Mouse (Mus musculus) hindbrain, postnatal 0 days (tissue): ENCODE measurements at regions not wholly inside any gene's neighbourhood (a gene's known extent, or its start where the extent isn't known, plus 50 kb on each side); places are given as distances from the start of the nearest gene placed in this dataset.

Source experiments
- ATAC-seq: fragments of 200-750 bp; cut with Nextera tagmentation; 2 replicates; pipeline ENCODE4 v1.8.0; 2017; ENCODE audit warnings: mild to moderate bottlenecking, moderate TSS enrichment, moderate library complexity
- DNase-seq: peaks from one replicate; pipeline ENCODE4 v3.0.0-alpha.2; 2015; ENCODE audit warnings: low spot score
- H3K27ac ChIP-seq: fragments of 300-500 bp; sonication (generic); 2 replicates; pipeline ENCODE4 v1.5.1; 2014; ENCODE audit warnings: mild to moderate bottlenecking
- H3K27me3 ChIP-seq: fragments of 300-500 bp; sonication (generic); 2 replicates; pipeline ENCODE4 v1.6.1; 2014; ENCODE audit warnings: low read length, mixed read lengths; ENCODE audit not compliant: insufficient read depth
- H3K36me3 ChIP-seq: fragments of 300-500 bp; sonication (generic); 2 replicates; pipeline ENCODE4 v1.6.1; 2014; ENCODE audit warnings: low read length, mixed read lengths; ENCODE audit not compliant: insufficient read depth
- H3K4me1 ChIP-seq: fragments of 300-500 bp; sonication (generic); 2 replicates; pipeline ENCODE4 v1.6.1; 2014; ENCODE audit warnings: antibody characterized with exemption, low read length, mixed read lengths; ENCODE audit not compliant: insufficient read depth
- H3K4me2 ChIP-seq: fragments of 300-500 bp; sonication (generic); 2 replicates; pipeline ENCODE4 v1.6.1; 2014; ENCODE audit warnings: low read depth, mild to moderate bottlenecking, low read length, moderate library complexity, mixed read lengths
- H3K4me3 ChIP-seq: fragments of 300-500 bp; sonication (generic); 2 replicates; pipeline ENCODE4 v1.5.1; 2014; ENCODE audit warnings: low read length
- H3K9ac ChIP-seq: fragments of 300-500 bp; sonication (generic); replicated peaks from 2 replicates; pipeline ENCODE4 v1.6.1; 2014; ENCODE audit warnings: mild to moderate bottlenecking, low read length, moderate library complexity, mixed read lengths
- H3K9me3 ChIP-seq: fragments of 300-500 bp; sonication (generic); 2 replicates; pipeline ENCODE4 v1.6.1; 2016; ENCODE audit warnings: low read length, mixed read lengths
- CTCF ChIP-seq: IDR thresholded peaks from 2 replicates; pipeline ENCODE4 v1.5.1; 2016; ENCODE audit warnings: antibody characterized with exemption, control low read depth, low read depth
- WGBS: fragments of 180-500 bp; shearing (Covaris S2); extraction: QIAGEN DNeasy Blood & Tissue Kit; methylation state at CpG from one replicate; pipeline ENCODE4 v1.1.7; 2014; 5-methylcytosine and 5-hydroxymethylcytosine counted together

DNA sequence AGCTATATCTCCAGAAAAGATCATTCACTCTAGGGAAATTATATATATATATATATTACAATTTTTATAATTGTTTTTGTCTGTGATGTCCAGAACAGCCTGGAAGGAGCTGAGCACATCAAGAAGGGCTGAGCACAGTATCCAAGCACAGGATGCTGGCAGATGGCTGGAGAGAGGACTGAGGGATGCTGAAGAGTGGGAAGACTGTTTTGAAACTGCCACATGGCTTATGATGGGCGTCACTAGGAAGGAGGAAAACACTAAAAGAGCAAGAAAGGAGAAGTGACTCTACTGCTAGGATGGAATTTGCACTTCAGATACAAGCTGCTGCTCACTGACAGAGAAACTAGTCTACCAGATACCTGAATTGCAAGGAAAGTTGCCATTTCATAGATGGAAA is 50.4 kb upstream of the Atg10 start:
- Histone ChIP-seq H3K4me3 (no peak overlapping the region), H3K4me1 (no peaks in the 10 kb centered on the region), H3K27me3 (no peaks in the 10 kb centered on the region), H3K27ac (peak overlapping the region; percentile 29; the same call in 1 of the 2 replicates), H3K9ac (no peak overlapping the region), H3K9me3 (0 out of 2 replicates have a peak, but pooled peaks cover 2% of the 10 kb centered on the region), H3K4me2 (no peak overlapping the region), H3K36me3 (no peaks in the 10 kb centered on the region)
- WGBS = 68% methylated on average over 1 of the region's 1 CpGs
- no peak for ATAC-seq
- TF ChIP-seq CTCF = no peak
- DNase-seq = no peak

DNA sequence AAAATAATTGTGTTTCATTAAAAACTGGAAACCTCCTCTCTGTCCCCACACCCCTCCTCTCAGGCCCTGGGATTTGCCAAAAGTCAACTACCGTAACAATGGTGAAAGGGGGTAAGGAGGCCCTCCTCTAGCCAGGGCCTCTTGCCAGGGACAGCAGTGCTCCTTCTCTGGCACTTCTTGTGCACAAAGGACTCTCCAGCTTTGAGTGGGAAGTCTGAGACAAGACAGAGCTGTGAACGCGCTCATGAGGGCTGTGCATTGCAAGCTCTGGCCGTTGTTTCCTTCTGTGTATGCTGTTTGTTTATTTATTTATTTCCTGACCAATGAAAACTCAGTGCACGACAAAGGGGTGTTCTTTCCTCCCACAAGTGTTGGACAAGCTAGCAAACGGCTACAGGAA is 50.8 kb upstream of the Atg10 start:
- Histone ChIP-seq H3K36me3 (no peaks in the 10 kb centered on the region), H3K27ac (peak overlapping the region; percentile 36; the same call in 1 of the 2 replicates), H3K4me1 (no peaks in the 10 kb centered on the region), H3K27me3 (no peaks in the 10 kb centered on the region), H3K9me3 (0 out of 2 replicates have a peak, but pooled peaks cover 2% of the 10 kb centered on the region), H3K4me3 (no peak overlapping the region), H3K9ac (no peak overlapping the region), H3K4me2 (no peak overlapping the region)
- DNase-seq (peak; percentile 68), ATAC-seq (peak; percentile 87)
- 39% methylated on average over 6 of the region's 6 CpGs for WGBS
- TF ChIP-seq CTCF = no peak

DNA sequence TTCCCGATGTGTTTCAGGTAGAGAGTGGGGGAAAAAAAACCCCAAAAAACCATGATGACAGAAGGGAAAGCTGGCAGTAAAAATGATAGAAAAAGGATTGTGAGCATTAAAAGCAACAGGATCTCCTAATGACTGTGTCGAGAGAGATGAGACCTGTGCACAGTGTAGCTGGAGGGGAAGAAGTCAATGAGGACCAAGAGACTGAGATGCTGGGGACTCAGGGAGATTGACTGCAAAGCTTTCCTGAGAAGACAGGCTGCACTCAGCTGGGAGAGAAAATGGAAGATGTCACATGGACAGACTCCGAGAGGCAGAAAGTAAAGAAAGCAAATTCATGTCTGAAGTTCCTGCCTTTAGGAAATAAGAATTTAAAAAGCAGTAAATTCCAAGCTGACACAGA is 55.7 kb upstream of the Atg10 start:
- WGBS = 72% methylated on average over 3 of the region's 3 CpGs
- no peaks in the 10 kb centered on the region for H3K27me3 ChIP-seq
- TF ChIP-seq CTCF = no peak
- H3K4me3 ChIP-seq = no peak overlapping the region
- no peaks in the 10 kb centered on the region for H3K9me3 ChIP-seq
- H3K4me2 ChIP-seq = no peak overlapping the region
- ATAC-seq = no peak
- no peak overlapping the region for H3K9ac ChIP-seq
- DNase-seq = peak; percentile 7
- H3K36me3 ChIP-seq = no peaks in the 10 kb centered on the region
- no peak overlapping the region for H3K27ac ChIP-seq
- H3K4me1 ChIP-seq = no peaks in the 10 kb centered on the region

DNA sequence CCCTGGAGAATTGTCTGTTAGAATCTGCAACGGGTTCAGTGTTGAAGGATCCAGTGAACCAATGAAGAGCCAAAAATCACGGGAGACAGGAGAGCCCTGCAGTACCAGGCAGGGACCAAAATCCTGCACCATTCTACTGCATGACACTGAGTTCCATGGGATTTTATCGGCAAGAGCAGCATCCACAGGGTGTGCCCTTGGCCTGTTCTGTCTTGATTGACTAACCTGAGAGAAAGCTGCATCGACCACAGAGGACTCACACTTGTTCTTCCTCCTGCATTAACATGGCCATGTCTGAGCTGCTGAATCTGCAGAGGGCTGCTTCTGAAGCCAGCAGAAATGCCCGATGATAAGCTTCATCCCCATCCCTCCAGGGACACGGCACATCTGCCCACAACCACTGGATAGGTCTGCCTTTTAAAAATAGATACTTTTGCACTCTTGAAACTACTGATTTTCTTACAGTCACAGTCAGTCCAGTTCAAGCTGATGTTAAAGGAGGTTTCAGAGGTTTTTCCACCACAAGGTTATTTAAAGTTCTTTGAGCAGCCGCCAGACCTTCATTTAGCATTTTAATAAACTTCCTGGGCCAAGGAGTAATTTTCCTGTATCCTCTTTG is 71.9 kb upstream of the Atg10 start:
- WGBS = 73% methylated on average over 7 of the region's 7 CpGs
- no peak overlapping the region for H3K9ac ChIP-seq

DNA sequence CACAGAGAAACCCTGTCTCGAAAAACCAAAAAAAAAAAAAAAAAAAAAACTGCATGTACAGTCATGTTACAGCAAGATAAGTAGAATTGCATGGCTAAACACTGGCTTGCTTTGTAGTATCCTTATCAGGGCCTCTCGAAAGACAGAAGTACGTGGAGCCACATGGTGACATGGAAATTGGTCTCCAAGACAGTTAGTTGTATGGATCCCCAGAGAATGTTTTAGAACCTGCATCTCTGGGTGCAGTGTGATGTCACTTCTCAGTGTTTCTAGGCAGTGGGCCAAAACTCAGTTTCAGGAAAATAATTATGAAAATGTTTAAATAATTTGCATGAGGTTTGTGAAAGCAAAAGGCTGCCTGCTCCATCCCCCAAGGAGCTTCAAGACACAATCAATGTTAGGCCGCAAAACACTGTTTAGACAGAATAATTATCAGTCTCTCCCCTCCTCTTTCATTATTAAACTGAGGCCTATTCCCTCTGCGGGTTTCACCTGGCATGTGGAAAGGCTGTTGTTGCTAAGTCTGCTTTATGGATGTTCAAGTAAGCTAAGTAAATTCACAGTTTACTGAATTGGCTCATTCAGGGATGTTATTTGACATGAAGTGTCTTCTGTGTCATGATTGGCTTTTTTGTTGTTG is 72.9 kb upstream of the Atg10 start:
- 72% methylated on average over 5 of the region's 5 CpGs for WGBS
- H3K27ac ChIP-seq = no peak overlapping the region
- 0 out of 2 replicates have a peak, but pooled peaks cover 4% of the 10 kb centered on the region for H3K9me3 ChIP-seq
- H3K4me1 ChIP-seq = no peaks in the 10 kb centered on the region
- no peak overlapping the region for H3K4me2 ChIP-seq
- ATAC-seq (no peak), DNase-seq (no peak)
- no peak overlapping the region for H3K4me3 ChIP-seq
- H3K9ac ChIP-seq = no peak overlapping the region
- H3K27me3 ChIP-seq = no peaks in the 10 kb centered on the region
- TF ChIP-seq CTCF = no peak
- no peaks in the 10 kb centered on the region for H3K36me3 ChIP-seq

More for the DNA sequence above, 71.9 kb upstream of the Atg10 start:
- H3K27ac ChIP-seq = no peak overlapping the region
- no peak for TF ChIP-seq CTCF
- no peaks in the 10 kb centered on the region for H3K4me1 ChIP-seq
- 0 out of 2 replicates have a peak, but pooled peaks cover 4% of the 10 kb centered on the region for H3K9me3 ChIP-seq
- ATAC-seq (no peak), DNase-seq (no peak)
- no peak overlapping the region for H3K4me3 ChIP-seq
- no peaks in the 10 kb centered on the region for H3K27me3 ChIP-seq
- no peak overlapping the region for H3K4me2 ChIP-seq
- H3K36me3 ChIP-seq = no peaks in the 10 kb centered on the region

DNA sequence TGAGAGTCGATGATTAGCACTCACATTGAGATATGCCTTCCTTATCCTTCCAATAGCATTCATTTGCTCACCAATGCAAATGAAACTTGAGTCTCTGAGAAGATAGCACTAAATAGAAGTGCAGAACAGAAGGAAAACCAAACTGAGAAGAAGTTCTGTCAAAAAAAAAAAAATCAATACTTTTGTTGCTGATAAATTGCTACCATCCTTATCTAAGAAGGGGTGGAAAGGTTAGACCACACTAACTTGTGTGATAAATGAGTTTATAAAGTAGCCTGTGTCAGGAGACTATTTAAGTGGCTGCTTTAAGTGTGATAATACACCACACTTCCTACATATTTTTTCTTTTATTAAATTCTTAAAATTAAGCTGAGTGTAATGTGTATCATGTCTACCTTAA is 78.1 kb upstream of the Atg10 start:
- no peak for TF ChIP-seq CTCF
- WGBS = 94% methylated on average over 1 of the region's 1 CpGs
- H3K9me3 ChIP-seq = 0 out of 2 replicates have a peak, but pooled peaks cover 4% of the 10 kb centered on the region
- no peak overlapping the region for H3K4me3 ChIP-seq
- no peak for DNase-seq
- H3K27ac ChIP-seq = no peak overlapping the region
- no peaks in the 10 kb centered on the region for H3K27me3 ChIP-seq
- ATAC-seq = no peak
- no peaks in the 10 kb centered on the region for H3K4me1 ChIP-seq
- no peak overlapping the region for H3K9ac ChIP-seq
- H3K4me2 ChIP-seq = no peak overlapping the region
- H3K36me3 ChIP-seq = no peaks in the 10 kb centered on the region
